Mouse (Mus musculus) midbrain, embryonic 15.5 days (tissue): ENCODE data around the gene Gnrhr. TPM values are rescaled to one million over a fixed set of nuclear protein-coding genes. Genes with fewer than 3 reads are reported as not detected.

Experiments
- ATAC-seq: fragments of 200-750 bp; cut with Nextera tagmentation; replicated peaks from 2 replicates; pipeline ENCODE4 v1.8.0; 2017; ENCODE audit warnings: moderate TSS enrichment
- H3K27ac ChIP-seq: fragments of 300-500 bp; sonication (generic); 2 replicates; pipeline ENCODE4 v1.5.1; 2015; ENCODE audit warnings: mild to moderate bottlenecking, inconsistent platforms
- H3K27me3 ChIP-seq: fragments of 300-500 bp; sonication (generic); replicated peaks from 2 replicates; pipeline ENCODE4 v1.6.1; 2015; ENCODE audit warnings: inconsistent platforms
- H3K36me3 ChIP-seq: fragments of 300-500 bp; sonication (generic); replicated peaks from 2 replicates; pipeline ENCODE4 v1.6.1; 2015; ENCODE audit warnings: inconsistent platforms
- H3K4me1 ChIP-seq: fragments of 300-500 bp; sonication (generic); 2 replicates; pipeline ENCODE4 v1.6.1; 2015; ENCODE audit warnings: inconsistent platforms
- H3K4me2 ChIP-seq: fragments of 300-500 bp; sonication (generic); 2 replicates; pipeline ENCODE4 v1.6.1; 2015; ENCODE audit warnings: inconsistent platforms, mild to moderate bottlenecking, moderate library complexity
- H3K4me3 ChIP-seq: fragments of 300-500 bp; sonication (generic); 2 replicates; pipeline ENCODE4 v1.5.1; 2015; ENCODE audit warnings: mild to moderate bottlenecking, inconsistent platforms
- H3K9ac ChIP-seq: fragments of 300-500 bp; sonication (generic); 2 replicates; pipeline ENCODE4 v1.6.1; 2015; ENCODE audit warnings: mild to moderate bottlenecking, inconsistent platforms
- H3K9me3 ChIP-seq: fragments of 300-500 bp; sonication (generic); 2 replicates; pipeline ENCODE4 v1.6.1; 2016; ENCODE audit warnings: inconsistent platforms
- WGBS: fragments of 180-500 bp; shearing (Covaris S2); methylation state at CpG from one replicate; pipeline ENCODE4 v1.1.7; 2015; ENCODE audit warnings: mixed read lengths; 5-methylcytosine and 5-hydroxymethylcytosine counted together
- polyA plus RNA-seq: library from polyadenylated mRNA; unstranded; fragments of >200 nt; fragmentation: Nextera tagmentation; extraction: Ambion mirVana; gene quantifications from 2 replicates; pipeline ENCODE4 v1.2.1, GENCODE M21; 2015

Gnrhr gene
- polyA plus RNA-seq, result not detected in 2 replicates

GRCm38 (mm10) chr5:86197801-86198200, at the start of gene Gnrhr:
Gnrhr (minus strand) TSS chr5:86197901.
- no peak for ATAC-seq
- H3K9ac ChIP-seq, result no peak within 1 kb of the TSS
- 89% methylated on average over 10 of the region's 10 CpGs for WGBS
- H3K4me3 ChIP-seq, result no peak within 1 kb of the TSS
- H3K36me3 ChIP-seq, result no peaks in the 10 kb centered on the region
- no peak within 1 kb of the TSS for H3K27ac ChIP-seq
- no peaks in the 10 kb centered on the region for H3K9me3 ChIP-seq
- no peak within 1 kb of the TSS for H3K4me2 ChIP-seq
- H3K27me3 ChIP-seq, result no peaks in the 10 kb centered on the region
- no peaks in the 10 kb centered on the region for H3K4me1 ChIP-seq

- H3K4me1 ChIP-seq, result no peaks in the 10 kb centered on the region
- H3K4me2 ChIP-seq, result no peak overlapping the region
- H3K27me3 ChIP-seq, result no peaks in the 10 kb centered on the region
- no peaks in the 10 kb centered on the region for H3K9me3 ChIP-seq
- H3K27ac ChIP-seq, result no peak overlapping the region
- ATAC-seq, result no peak
- 93% methylated on average over 11 of the region's 11 CpGs for WGBS
- no peak overlapping the region for H3K4me3 ChIP-seq
- no peaks in the 10 kb centered on the region for H3K36me3 ChIP-seq
- no peak overlapping the region for H3K9ac ChIP-seq
Observed at GRCm38 (mm10) chr5:86246559-86246958, 48.9 kb upstream of the Gnrhr start.

- no peaks in the 10 kb centered on the region for H3K36me3 ChIP-seq
- H3K4me1 ChIP-seq, result no peaks in the 10 kb centered on the region
- H3K4me2 ChIP-seq, result no peak overlapping the region
- H3K9ac ChIP-seq, result no peak overlapping the region
- H3K9me3 ChIP-seq, result no peaks in the 10 kb centered on the region
- H3K27ac ChIP-seq, result no peak overlapping the region
- H3K27me3 ChIP-seq, result no peaks in the 10 kb centered on the region
- 76% methylated on average over 1 of the region's 1 CpGs for WGBS
- no peak for ATAC-seq
- H3K4me3 ChIP-seq, result no peak overlapping the region
Observed at GRCm38 (mm10) chr5:86244880-86245279, 47.2 kb upstream of the Gnrhr start.

GRCm38 (mm10) chr5:86244275-86244674, 46.6 kb upstream of the Gnrhr start:
- Histone ChIP-seq H3K36me3 (no peaks in the 10 kb centered on the region), H3K9me3 (no peaks in the 10 kb centered on the region), H3K4me1 (no peaks in the 10 kb centered on the region), H3K27ac (no peak overlapping the region), H3K4me2 (no peak overlapping the region), H3K9ac (no peak overlapping the region), H3K27me3 (no peaks in the 10 kb centered on the region), H3K4me3 (no peak overlapping the region)
- 87% methylated on average over 3 of the region's 3 CpGs for WGBS
- ATAC-seq, result no peak

GRCm38 (mm10) chr5:86227156-86227853, 29.6 kb upstream of the Gnrhr start:
- Histone ChIP-seq H3K36me3 (no peaks in the 10 kb centered on the region), H3K4me2 (no peak overlapping the region), H3K4me1 (no peaks in the 10 kb centered on the region), H3K9ac (no peak overlapping the region), H3K4me3 (no peak overlapping the region), H3K27me3 (no peaks in the 10 kb centered on the region), H3K9me3 (no peaks in the 10 kb centered on the region), H3K27ac (no peak overlapping the region)
- WGBS, result 91% methylated on average over 5 of the region's 5 CpGs
- no peak for ATAC-seq

GRCm38 (mm10) chr5:86191356-86191755, 6.3 kb downstream of the Gnrhr start:
- Histone ChIP-seq H3K27me3 (no peaks in the 10 kb centered on the region), H3K4me3 (no peak overlapping the region), H3K36me3 (no peaks in the 10 kb centered on the region), H3K27ac (no peak overlapping the region), H3K4me2 (no peak overlapping the region), H3K4me1 (no peaks in the 10 kb centered on the region), H3K9me3 (no peaks in the 10 kb centered on the region), H3K9ac (no peak overlapping the region)
- ATAC-seq, result peak; percentile 80
- WGBS, result 12% methylated on average over 4 of the region's 4 CpGs

- Histone ChIP-seq H3K27me3 (no peaks in the 10 kb centered on the region), H3K4me2 (no peak overlapping the region), H3K9ac (no peak overlapping the region), H3K4me1 (no peaks in the 10 kb centered on the region), H3K27ac (no peak overlapping the region), H3K4me3 (no peak overlapping the region), H3K9me3 (no peaks in the 10 kb centered on the region), H3K36me3 (no peaks in the 10 kb centered on the region)
- 0 out of 2 replicates have a peak, but pooled peaks have one; percentile 39 for ATAC-seq
- 27% methylated on average over 5 of the region's 5 CpGs for WGBS
Observed at GRCm38 (mm10) chr5:86190770-86191169, 6.9 kb downstream of the Gnrhr start.

- H3K9me3 ChIP-seq, result no peaks in the 10 kb centered on the region
- WGBS, result 37% methylated on average over 15 of the region's 15 CpGs
- H3K4me2 ChIP-seq, result no peak overlapping the region
- H3K27me3 ChIP-seq, result no peaks in the 10 kb centered on the region
- H3K4me1 ChIP-seq, result no peaks in the 10 kb centered on the region
- no peak overlapping the region for H3K27ac ChIP-seq
- ATAC-seq, result no peak; the same call in 1 of the 2 replicates
- no peak overlapping the region for H3K9ac ChIP-seq
- no peaks in the 10 kb centered on the region for H3K36me3 ChIP-seq
- H3K4me3 ChIP-seq, result no peak overlapping the region
Observed at GRCm38 (mm10) chr5:86190290-86190689, 7.4 kb downstream of the Gnrhr start.

GRCm38 (mm10) chr5:86187441-86187840, 10.3 kb downstream of the Gnrhr start:
- H3K4me3 ChIP-seq, result no peak overlapping the region
- H3K27ac ChIP-seq, result no peak overlapping the region
- H3K4me2 ChIP-seq, result no peak overlapping the region
- no peaks in the 10 kb centered on the region for H3K27me3 ChIP-seq
- H3K36me3 ChIP-seq, result no peaks in the 10 kb centered on the region
- no peaks in the 10 kb centered on the region for H3K4me1 ChIP-seq
- WGBS, result 78% methylated on average over 6 of the region's 6 CpGs
- no peak overlapping the region for H3K9ac ChIP-seq
- H3K9me3 ChIP-seq, result no peaks in the 10 kb centered on the region
- no peak for ATAC-seq

- H3K9ac ChIP-seq, result no peak overlapping the region
- 0 out of 2 replicates have a peak, but pooled peaks cover 3% of the 10 kb centered on the region for H3K36me3 ChIP-seq
- no peak for ATAC-seq
- no peaks in the 10 kb centered on the region for H3K9me3 ChIP-seq
- no peak overlapping the region for H3K4me2 ChIP-seq
- H3K4me1 ChIP-seq, result peaks cover 16% of the 10 kb centered on the region
- H3K27ac ChIP-seq, result no peak overlapping the region
- no peaks in the 10 kb centered on the region for H3K27me3 ChIP-seq
- 54% methylated on average over 2 of the region's 2 CpGs for WGBS
- no peak overlapping the region for H3K4me3 ChIP-seq
Observed at GRCm38 (mm10) chr5:86173778-86174177, 23.9 kb downstream of the Gnrhr start.

GRCm38 (mm10) chr5:86172449-86173161, 25.1 kb downstream of the Gnrhr start, which contains the start of gene Uba6:
Uba6 (minus strand) TSS chr5:86172803.
- Histone ChIP-seq H3K4me3 (peak within 1 kb of the TSS; percentile 84), H3K27me3 (no peaks in the 10 kb centered on the region), H3K27ac (peak within 1 kb of the TSS; percentile 97), H3K4me2 (peak within 1 kb of the TSS; percentile 82), H3K9me3 (no peaks in the 10 kb centered on the region), H3K36me3 (0 out of 2 replicates have a peak, but pooled peaks cover 3% of the 10 kb centered on the region), H3K9ac (peak within 1 kb of the TSS; percentile 83), H3K4me1 (peaks cover 16% of the 10 kb centered on the region)
- under 1% methylated on average over 63 of the region's 67 CpGs for WGBS
- peak; percentile 100 for ATAC-seq

GRCm38 (mm10) chr5:86172088-86172448, 25.6 kb downstream of the Gnrhr start:
- Histone ChIP-seq H3K4me1 (peaks cover 16% of the 10 kb centered on the region), H3K9me3 (no peaks in the 10 kb centered on the region), H3K4me3 (peak overlapping the region; percentile 84), H3K9ac (peak overlapping the region; percentile 83), H3K27me3 (no peaks in the 10 kb centered on the region), H3K27ac (peak overlapping the region; percentile 97), H3K36me3 (0 out of 2 replicates have a peak, but pooled peaks cover 3% of the 10 kb centered on the region), H3K4me2 (peak overlapping the region; percentile 82)
- under 1% methylated on average over 15 of the region's 15 CpGs for WGBS
- ATAC-seq, result no peak
